Mouse (Mus musculus): ENCODE results near the gene Map2k2.
A peak's percentile ranks its signal among the peaks of the same experiment; 100 is the strongest.

- TF ChIP-seq CTCF (IDR thresholded peaks at IDR 0.05; ENCODE audit: borderline replicate concordance, insufficient read depth, low read length): no peak
- TF ChIP-seq POLR2A (IDR thresholded peaks at IDR 0.05; ENCODE audit: low read depth, low read length): peak; percentile 89
These were observed 76.9 kb downstream of the Map2k2 start, which contains the start of gene Dapk3 for GRCm38 (mm10) chr10:81182336-81183333.
